Mouse (Mus musculus): ENCODE results near the gene Lrba. TPM values are rescaled to one million over a fixed set of nuclear protein-coding genes. Genes with fewer than 3 reads are reported as not detected.

Lrba gene
- polyA plus RNA-seq, 1 experiment from 2014 or later = 4.1 TPM

DNA sequence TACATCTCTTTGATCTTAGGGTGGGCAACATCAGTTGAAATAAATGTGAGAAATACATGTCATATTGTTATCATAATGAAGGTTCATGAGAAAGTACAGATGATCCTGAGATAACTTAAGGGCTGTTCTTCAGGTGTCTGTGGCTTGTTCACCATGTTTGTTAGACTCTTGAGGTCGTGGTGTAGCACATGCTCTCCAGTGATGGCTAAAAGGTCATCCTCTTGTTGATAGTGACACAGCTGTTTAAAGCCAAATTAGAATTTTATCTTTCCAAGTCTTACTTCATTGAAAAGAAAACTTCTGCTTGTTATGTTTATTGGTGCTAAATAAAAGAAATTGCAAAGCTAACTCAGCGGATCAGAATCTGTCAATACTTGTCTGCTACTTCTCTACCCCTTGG lies 147.0 kb downstream of the Lrba start:
- Histone ChIP-seq H3K4me2 (no peak overlapping the region), H3K9me3 (replicated peaks; ENCODE audit: control insufficient read depth, low read length) (no peaks in the 10 kb centered on the region), H3K4me3 (ENCODE audit: low read depth, low read length) (no peak overlapping the region), H3K27me3 (ENCODE audit: control insufficient read depth, insufficient read depth, low read length) (no peaks in the 10 kb centered on the region), H3K36me3 (ENCODE audit: control insufficient read depth, insufficient read depth, low read length) (no peaks in the 10 kb centered on the region), H3K4me1 (ENCODE audit: control insufficient read depth, insufficient read depth, low read length) (no peaks in the 10 kb centered on the region), H3K27ac (ENCODE audit: low read depth, low read length) (no peak overlapping the region), H3K9ac (ENCODE audit: low read depth, low read length) (no peak overlapping the region)
- WGBS (ENCODE audit: insufficient replicate concordance) = 57% methylated on average over 2 of the region's 2 CpGs
- ATAC-seq (replicated peaks; ENCODE audit: insufficient number of reproducible peaks, low FRiP score, low TSS enrichment) = no peak

DNA sequence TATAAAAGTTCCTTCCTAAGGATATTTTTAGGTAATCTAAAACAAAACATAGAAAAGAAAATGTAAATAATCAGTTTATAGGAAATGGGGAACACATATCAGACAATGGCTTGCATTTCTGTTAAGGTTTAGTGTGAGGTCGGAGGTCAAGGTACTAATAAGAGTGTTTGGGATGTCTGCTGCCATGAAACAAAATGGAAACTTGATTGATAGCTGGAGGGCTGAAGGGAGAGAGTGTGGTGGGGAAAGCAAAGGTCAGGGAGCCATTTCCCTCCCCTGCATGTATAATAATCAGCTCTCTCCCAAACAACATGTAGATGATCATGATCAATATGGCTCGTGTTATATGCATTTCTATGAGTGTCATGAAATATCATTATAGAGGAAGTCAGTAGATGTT lies 150.8 kb downstream of the Lrba start:
- WGBS (ENCODE audit: insufficient replicate concordance) = 81% methylated on average over 2 of the region's 2 CpGs
- no peak overlapping the region for H3K4me2 ChIP-seq
- H3K4me3 ChIP-seq (ENCODE audit: low read depth, low read length) = no peak overlapping the region
- no peaks in the 10 kb centered on the region for H3K36me3 ChIP-seq (ENCODE audit: control insufficient read depth, insufficient read depth, low read length)
- no peaks in the 10 kb centered on the region for H3K4me1 ChIP-seq (ENCODE audit: control insufficient read depth, insufficient read depth, low read length)
- H3K27ac ChIP-seq (ENCODE audit: low read depth, low read length) = no peak overlapping the region
- H3K27me3 ChIP-seq (ENCODE audit: control insufficient read depth, insufficient read depth, low read length) = no peaks in the 10 kb centered on the region
- no peaks in the 10 kb centered on the region for H3K9me3 ChIP-seq (replicated peaks; ENCODE audit: control insufficient read depth, low read length)
- H3K9ac ChIP-seq (ENCODE audit: low read depth, low read length) = no peak overlapping the region
- no peak for ATAC-seq (replicated peaks; ENCODE audit: insufficient number of reproducible peaks, low FRiP score, low TSS enrichment)

DNA sequence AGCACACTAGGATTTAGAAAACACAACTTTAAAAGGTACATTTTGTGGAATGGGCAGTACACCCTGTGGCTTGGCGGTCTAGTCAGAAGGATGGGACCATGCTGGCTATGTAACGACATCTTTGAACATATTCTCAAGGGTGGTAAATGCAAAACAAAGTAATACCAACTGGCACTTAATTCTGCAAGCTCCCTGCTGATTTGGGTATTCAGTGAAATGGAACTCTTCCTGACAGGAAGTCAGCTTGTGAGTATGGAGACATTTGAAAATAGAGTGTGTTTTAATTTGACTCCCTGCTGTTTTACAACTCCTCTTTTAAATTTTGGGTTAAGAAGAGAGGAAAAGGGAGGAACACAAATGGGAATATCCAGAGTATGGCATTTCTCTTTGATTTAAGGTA lies 158.1 kb downstream of the Lrba start:
- Histone ChIP-seq H3K27me3 (ENCODE audit: control insufficient read depth, insufficient read depth, low read length) (no peaks in the 10 kb centered on the region), H3K4me2 (no peak overlapping the region), H3K4me1 (ENCODE audit: control insufficient read depth, insufficient read depth, low read length) (no peaks in the 10 kb centered on the region), H3K36me3 (ENCODE audit: control insufficient read depth, insufficient read depth, low read length) (no peaks in the 10 kb centered on the region), H3K9me3 (replicated peaks; ENCODE audit: control insufficient read depth, low read length) (no peaks in the 10 kb centered on the region), H3K27ac (ENCODE audit: low read depth, low read length) (no peak overlapping the region), H3K4me3 (ENCODE audit: low read depth, low read length) (no peak overlapping the region), H3K9ac (ENCODE audit: low read depth, low read length) (no peak overlapping the region)
- no peak for ATAC-seq (replicated peaks; ENCODE audit: insufficient number of reproducible peaks, low FRiP score, low TSS enrichment)
- 39% methylated on average over 2 of the region's 2 CpGs for WGBS (ENCODE audit: insufficient replicate concordance)

DNA sequence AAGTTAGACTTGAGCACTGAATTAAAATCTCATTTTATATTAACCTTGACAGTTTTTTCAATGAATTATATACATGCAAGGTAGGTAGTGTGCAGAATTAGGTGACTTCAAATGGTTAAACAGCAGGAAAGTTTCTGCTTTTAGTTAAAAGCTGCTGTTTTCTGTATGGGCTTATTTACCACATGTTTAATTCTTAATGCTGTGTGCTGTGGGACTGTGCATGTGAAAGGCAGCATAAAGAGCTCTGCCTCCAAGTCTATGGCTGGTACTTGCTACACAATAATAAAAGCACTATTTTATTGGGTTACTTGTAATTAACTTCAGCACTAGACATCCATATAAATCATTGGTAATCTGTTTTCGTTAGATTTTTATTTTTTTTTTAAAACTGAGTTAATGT lies 160.6 kb downstream of the Lrba start:
- H3K27me3 ChIP-seq (ENCODE audit: control insufficient read depth, insufficient read depth, low read length) = no peaks in the 10 kb centered on the region
- H3K4me3 ChIP-seq (ENCODE audit: low read depth, low read length) = no peak overlapping the region
- no peak overlapping the region for H3K4me2 ChIP-seq
- no peak overlapping the region for H3K9ac ChIP-seq (ENCODE audit: low read depth, low read length)
- no peaks in the 10 kb centered on the region for H3K4me1 ChIP-seq (ENCODE audit: control insufficient read depth, insufficient read depth, low read length)
- ATAC-seq (replicated peaks; ENCODE audit: insufficient number of reproducible peaks, low FRiP score, low TSS enrichment) = no peak
- 87% methylated on average over 1 of the region's 1 CpGs for WGBS (ENCODE audit: insufficient replicate concordance)
- no peak overlapping the region for H3K27ac ChIP-seq (ENCODE audit: low read depth, low read length)
- no peaks in the 10 kb centered on the region for H3K36me3 ChIP-seq (ENCODE audit: control insufficient read depth, insufficient read depth, low read length)
- no peaks in the 10 kb centered on the region for H3K9me3 ChIP-seq (replicated peaks; ENCODE audit: control insufficient read depth, low read length)

DNA sequence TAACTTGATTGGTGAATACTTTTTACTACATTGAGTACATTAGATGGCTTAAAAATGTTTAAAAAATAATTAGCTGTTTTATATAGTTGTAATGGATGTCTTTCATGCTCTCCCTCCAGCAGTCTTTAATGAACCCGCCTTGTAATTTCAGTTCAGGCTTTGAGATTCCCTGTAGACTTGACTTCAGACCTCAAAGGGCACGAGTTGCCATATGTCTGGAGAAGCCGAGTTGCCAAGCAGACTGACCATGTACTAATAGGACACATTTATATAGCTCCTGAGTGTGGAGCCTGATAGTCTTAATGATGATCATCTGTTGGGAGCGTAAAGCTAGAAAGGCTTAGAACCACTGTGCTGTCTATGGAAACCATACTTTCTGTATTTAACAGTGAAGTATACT lies 161.8 kb downstream of the Lrba start:
- H3K4me3 ChIP-seq (ENCODE audit: low read depth, low read length) = no peak overlapping the region
- no peaks in the 10 kb centered on the region for H3K4me1 ChIP-seq (ENCODE audit: control insufficient read depth, insufficient read depth, low read length)
- no peaks in the 10 kb centered on the region for H3K36me3 ChIP-seq (ENCODE audit: control insufficient read depth, insufficient read depth, low read length)
- H3K9ac ChIP-seq (ENCODE audit: low read depth, low read length) = no peak overlapping the region
- H3K9me3 ChIP-seq (replicated peaks; ENCODE audit: control insufficient read depth, low read length) = no peaks in the 10 kb centered on the region
- no peak overlapping the region for H3K27ac ChIP-seq (ENCODE audit: low read depth, low read length)
- ATAC-seq (replicated peaks; ENCODE audit: insufficient number of reproducible peaks, low FRiP score, low TSS enrichment) = no peak
- no peaks in the 10 kb centered on the region for H3K27me3 ChIP-seq (ENCODE audit: control insufficient read depth, insufficient read depth, low read length)
- no peak overlapping the region for H3K4me2 ChIP-seq
- 79% methylated on average over 4 of the region's 4 CpGs for WGBS (ENCODE audit: insufficient replicate concordance)

DNA sequence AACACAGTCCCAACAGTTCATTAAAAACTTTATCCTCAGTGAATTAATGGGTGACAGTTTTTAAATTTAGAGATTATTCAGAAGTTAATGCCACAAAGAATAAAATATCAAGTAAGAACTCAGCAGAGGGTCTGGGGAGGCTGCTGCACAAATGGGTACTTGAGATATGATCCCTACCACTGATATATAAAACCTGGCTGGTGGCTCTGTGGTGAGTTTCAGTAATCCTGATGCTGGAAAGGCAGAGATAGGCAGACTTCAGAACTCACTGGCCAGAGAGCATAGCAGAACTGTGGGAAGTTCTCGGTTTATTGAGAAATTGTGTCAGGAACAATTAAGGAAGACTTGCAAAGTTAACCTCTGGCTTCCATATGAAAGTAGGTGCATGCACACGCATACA lies 199.3 kb downstream of the Lrba start:
- no peaks in the 10 kb centered on the region for H3K36me3 ChIP-seq (ENCODE audit: control insufficient read depth, insufficient read depth, low read length)
- 78% methylated on average over 2 of the region's 2 CpGs for WGBS (ENCODE audit: insufficient replicate concordance)
- no peak overlapping the region for H3K27ac ChIP-seq (ENCODE audit: low read depth, low read length)
- H3K9me3 ChIP-seq (replicated peaks; ENCODE audit: control insufficient read depth, low read length) = no peaks in the 10 kb centered on the region
- no peaks in the 10 kb centered on the region for H3K4me1 ChIP-seq (ENCODE audit: control insufficient read depth, insufficient read depth, low read length)
- H3K4me2 ChIP-seq = no peak overlapping the region
- no peak for ATAC-seq (replicated peaks; ENCODE audit: insufficient number of reproducible peaks, low FRiP score, low TSS enrichment)
- no peak overlapping the region for H3K9ac ChIP-seq (ENCODE audit: low read depth, low read length)
- H3K27me3 ChIP-seq (ENCODE audit: control insufficient read depth, insufficient read depth, low read length) = no peaks in the 10 kb centered on the region
- H3K4me3 ChIP-seq (ENCODE audit: low read depth, low read length) = no peak overlapping the region

DNA sequence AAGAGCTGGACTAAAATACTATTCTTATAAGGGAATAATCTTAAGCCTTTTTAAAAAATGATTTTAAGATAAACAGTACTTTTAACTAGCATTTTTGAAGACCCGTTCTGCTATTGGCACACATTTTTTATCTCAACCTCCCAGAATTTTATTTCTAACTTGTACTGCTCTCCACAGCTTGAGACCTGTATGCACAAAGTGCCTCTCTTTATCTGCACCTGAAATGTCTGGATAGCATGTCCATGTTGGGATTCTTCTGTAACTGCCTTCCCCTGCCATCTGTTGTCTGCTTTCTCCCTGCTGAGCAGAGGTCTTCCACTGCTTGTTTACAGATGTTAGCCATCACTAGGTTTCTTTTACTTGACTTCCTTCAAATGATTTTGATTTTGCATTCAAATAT lies 202.3 kb downstream of the Lrba start:
- Histone ChIP-seq H3K27ac (ENCODE audit: low read depth, low read length) (no peak overlapping the region), H3K9ac (ENCODE audit: low read depth, low read length) (no peak overlapping the region), H3K36me3 (ENCODE audit: control insufficient read depth, insufficient read depth, low read length) (no peaks in the 10 kb centered on the region), H3K9me3 (replicated peaks; ENCODE audit: control insufficient read depth, low read length) (no peaks in the 10 kb centered on the region), H3K4me2 (no peak overlapping the region), H3K4me3 (ENCODE audit: low read depth, low read length) (no peak overlapping the region), H3K27me3 (ENCODE audit: control insufficient read depth, insufficient read depth, low read length) (no peaks in the 10 kb centered on the region), H3K4me1 (ENCODE audit: control insufficient read depth, insufficient read depth, low read length) (no peaks in the 10 kb centered on the region)
- ATAC-seq (replicated peaks; ENCODE audit: insufficient number of reproducible peaks, low FRiP score, low TSS enrichment) = no peak
- 88% methylated on average over 1 of the region's 1 CpGs for WGBS (ENCODE audit: insufficient replicate concordance)

DNA sequence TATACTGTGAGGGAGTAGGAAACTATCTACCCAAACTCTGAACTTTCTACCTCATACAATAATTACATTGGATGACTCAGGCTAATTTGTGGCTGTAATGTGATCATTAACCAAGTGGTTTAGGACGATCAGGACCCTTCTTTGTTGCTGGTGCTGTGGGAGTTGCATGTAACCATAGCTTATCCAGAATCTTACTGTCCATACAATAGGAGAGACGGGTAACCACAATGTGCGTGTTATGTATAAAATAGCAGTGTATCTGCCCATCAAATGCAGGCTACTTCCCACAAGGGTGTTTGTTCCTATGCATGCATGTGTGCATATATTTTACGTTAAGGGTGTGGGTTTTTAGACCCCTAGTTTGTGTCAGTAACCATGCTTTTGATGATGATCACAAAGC lies 219.0 kb downstream of the Lrba start:
- H3K9ac ChIP-seq (ENCODE audit: low read depth, low read length) = no peak overlapping the region
- ATAC-seq (replicated peaks; ENCODE audit: insufficient number of reproducible peaks, low FRiP score, low TSS enrichment) = no peak
- no peaks in the 10 kb centered on the region for H3K9me3 ChIP-seq (replicated peaks; ENCODE audit: control insufficient read depth, low read length)
- H3K4me3 ChIP-seq (ENCODE audit: low read depth, low read length) = no peak overlapping the region
- no peaks in the 10 kb centered on the region for H3K36me3 ChIP-seq (ENCODE audit: control insufficient read depth, insufficient read depth, low read length)
- WGBS (ENCODE audit: insufficient replicate concordance) = 73% methylated on average over 4 of the region's 4 CpGs
- no peak overlapping the region for H3K27ac ChIP-seq (ENCODE audit: low read depth, low read length)
- no peaks in the 10 kb centered on the region for H3K27me3 ChIP-seq (ENCODE audit: control insufficient read depth, insufficient read depth, low read length)
- H3K4me2 ChIP-seq = no peak overlapping the region
- no peaks in the 10 kb centered on the region for H3K4me1 ChIP-seq (ENCODE audit: control insufficient read depth, insufficient read depth, low read length)

DNA sequence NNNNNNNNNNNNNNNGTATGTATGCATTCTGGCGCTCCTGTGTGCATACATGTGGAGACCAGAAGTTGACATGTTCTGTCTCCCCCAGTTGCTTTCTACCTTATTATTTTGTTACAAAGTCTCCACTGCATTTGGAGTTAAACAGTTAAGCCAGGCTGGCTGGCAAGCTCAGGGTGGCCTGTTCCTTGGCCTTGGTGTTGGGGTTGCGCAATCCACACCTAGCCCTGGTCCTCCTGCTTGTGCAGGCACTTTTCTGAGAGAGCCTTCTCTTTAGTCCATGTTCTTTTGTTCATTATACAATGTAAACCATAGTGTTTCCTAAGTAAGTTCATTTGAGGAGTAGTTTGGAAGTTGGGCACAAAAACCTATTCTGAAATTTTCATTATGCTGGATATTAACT lies 226.7 kb downstream of the Lrba start:
- no peaks in the 10 kb centered on the region for H3K4me1 ChIP-seq (ENCODE audit: control insufficient read depth, insufficient read depth, low read length)
- WGBS (ENCODE audit: insufficient replicate concordance) = 92% methylated on average over 2 of the region's 2 CpGs

More for the DNA sequence above, 226.7 kb downstream of the Lrba start:
- Histone ChIP-seq H3K27ac (ENCODE audit: low read depth, low read length) (no peak overlapping the region), H3K9me3 (replicated peaks; ENCODE audit: control insufficient read depth, low read length) (no peaks in the 10 kb centered on the region), H3K36me3 (ENCODE audit: control insufficient read depth, insufficient read depth, low read length) (no peaks in the 10 kb centered on the region), H3K27me3 (ENCODE audit: control insufficient read depth, insufficient read depth, low read length) (no peaks in the 10 kb centered on the region), H3K4me3 (ENCODE audit: low read depth, low read length) (no peak overlapping the region), H3K4me2 (no peak overlapping the region), H3K9ac (ENCODE audit: low read depth, low read length) (no peak overlapping the region)
- no peak for ATAC-seq (replicated peaks; ENCODE audit: insufficient number of reproducible peaks, low FRiP score, low TSS enrichment)

All from heart, embryonic 11.5 days (tissue).